Mouse (Mus musculus) ES-E14 (cell line): Measurements from ENCODE around the gene Polm.

Experiments used
- CHD2 ChIP-seq: IDR thresholded peaks from 2 replicates; pipeline ENCODE4 v1.6.1; 2014; ENCODE audit warnings: mild to moderate bottlenecking, low read depth, low read length, inconsistent platforms
- HCFC1 ChIP-seq: IDR thresholded peaks from 2 replicates; pipeline ENCODE4 v1.6.1; 2012; ENCODE audit warnings: low read length, inconsistent platforms, borderline replicate concordance; ENCODE audit not compliant: insufficient read depth
- MAFK ChIP-seq: IDR thresholded peaks from 2 replicates; pipeline ENCODE4 v1.6.1; 2014; ENCODE audit warnings: mild to moderate bottlenecking, low read depth, low read length, inconsistent platforms; ENCODE audit not compliant: insufficient read depth
- ZC3H11A ChIP-seq: IDR thresholded peaks from 2 replicates; pipeline ENCODE4 v1.6.1; 2012; ENCODE audit warnings: low read depth, mild to moderate bottlenecking, inconsistent platforms, low read length, borderline replicate concordance
- ZNF384 ChIP-seq: IDR thresholded peaks from 2 replicates; pipeline ENCODE4 v1.6.1; 2012; ENCODE audit warnings: low read depth, low read length, inconsistent platforms

DNA sequence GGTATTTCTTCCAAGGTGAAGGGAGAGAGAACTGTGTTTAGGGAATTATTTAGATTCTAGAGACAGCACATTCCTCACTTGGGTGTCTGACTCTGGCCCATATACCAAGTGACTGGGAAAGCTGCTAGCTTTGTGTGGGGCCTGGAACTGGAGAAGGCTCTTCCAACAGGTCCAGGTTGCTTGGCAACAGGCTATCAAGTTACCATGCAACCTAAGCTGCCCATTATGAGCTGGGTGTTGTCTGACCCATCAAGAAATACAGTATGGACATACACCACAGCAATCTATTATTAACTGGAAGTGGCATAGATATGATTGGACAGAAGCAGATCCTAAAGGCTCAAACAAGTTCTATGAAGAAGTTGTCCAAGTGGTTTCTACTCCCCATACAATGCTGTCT is 12.4 kb downstream of the Polm start:
- TF ChIP-seq MAFK (no peak), HCFC1 (no peak), CHD2 (no peak), ZNF384 (no peak), ZC3H11A (no peak)
